8 mouse cellular contexts compared by ENCODE assay signal in genomic region chr4:35156751-35157611, GRCm38 (mm10). TPM values are rescaled to one million over a fixed set of nuclear protein-coding genes. Genes with fewer than 3 reads are reported as not detected.
DNase-seq lines count a peak whose midpoint lies in the region; ATAC-seq and TF ChIP-seq lines count a peak whose summit lies in the region.

Gene Mob3b, minus strand, starts transcription at chr4:35157484.

- in situ Hi-C loops in CH12.LX (cut with MboI; ENCODE audit: low pct_ligation_motif_present, low pct_unique_long_range_greater_than_20kb, low sequenced_read_pairs) = loop anchor here (5.0 to 10.0 kb wide), 2 partner anchors 172 to 200 kb away; no protein-coding TSS in a partner anchor

- DNase-seq in CH12.LX (ENCODE audit: extremely low read depth) = peak; percentile 84
- DNase-seq in cerebellum, adult 11 months = peak; percentile 50
- DNase-seq in heart, postnatal 25 days (ENCODE audit: low spot score) = peak; percentile 58
- peak; percentile 86 for DNase-seq in layer of hippocampus, adult 11-12 months (ENCODE audit: low spot score)
- DNase-seq in lung, adult 18-20 months = peak; percentile 89 to 90
- DNase-seq in testis, postnatal 10 days (ENCODE audit: low spot score) = peak; percentile 92

- peaks cover 5 to 35% of the 10 kb centered on the region in 2 experiments; a peak in 3 of 4 replicates for H3K4me1 ChIP-seq in CH12.LX (ENCODE audit: control insufficient read depth in 1 of 2, insufficient read depth in 2 of 2)
- H3K4me1 ChIP-seq in forebrain, embryonic 15.5 days = peaks cover 15% of the 10 kb centered on the region
- peaks cover 11% of the 10 kb centered on the region; the same call in 1 of the 2 replicates for H3K4me1 ChIP-seq in neural tube, embryonic 14.5 days (ENCODE audit: control insufficient read depth, insufficient read depth, low read length)

- H3K27ac ChIP-seq in CH12.LX (ENCODE audit: insufficient read depth, low read depth) = peak within 1 kb of the TSS; percentile 81; the same call in 1 of the 2 replicates
- H3K27ac ChIP-seq in forebrain, embryonic 15.5 days (replicated peaks) = peak within 1 kb of the TSS; percentile 23
- H3K27ac ChIP-seq in neural tube, embryonic 14.5 days (ENCODE audit: low read depth, low read length) = no peak within 1 kb of the TSS

- H3K79me2 ChIP-seq in CH12.LX (replicated peaks; ENCODE audit: control insufficient read depth, extremely low read depth, insufficient read depth, poor library complexity, severe bottlenecking) = peaks cover 8% of the 10 kb centered on the region

- TF ChIP-seq EP300 in CH12.LX (IDR thresholded peaks at IDR 0.05; ENCODE audit: low read length) = no peak

- H3K4me2 ChIP-seq in CH12.LX (ENCODE audit: insufficient read depth, low read depth, poor library complexity, severe bottlenecking) = peak within 1 kb of the TSS; percentile 83
- peak within 1 kb of the TSS; percentile 79 for H3K4me2 ChIP-seq in forebrain, embryonic 15.5 days (replicated peaks)
- peak within 1 kb of the TSS; percentile 99 for H3K4me2 ChIP-seq in neural tube, embryonic 14.5 days (ENCODE audit: low read depth, low read length)

- under 1% methylated on average over 50 of the region's 50 CpGs for WGBS in forebrain, embryonic 15.5 days
- under 1% methylated on average over 50 of the region's 50 CpGs for WGBS in neural tube, embryonic 14.5 days

- TF ChIP-seq CTCF in CH12.LX (conservative IDR thresholded peaks at IDR 0.05 in 1 of 2, IDR thresholded peaks at IDR 0.05 in 1 of 2; ENCODE audit: low read depth in 2 of 2, low read length in 2 of 2) = peak; percentile 53 to 95; a peak in 3 of 4 replicates

- intact Hi-C loops in heart, postnatal 25 days (cut with DNase I) = loop anchor here (1.0 kb wide), 1 partner anchor 199 kb away; no protein-coding TSS in a partner anchor

- peak; percentile 88 for ATAC-seq in forebrain, embryonic 15.5 days (replicated peaks)
- ATAC-seq in neural tube, embryonic 14.5 days (ENCODE audit: low read depth) = peak; percentile 94

- peak; percentile 65 for TF ChIP-seq POLR2A in CH12.LX (IDR thresholded peaks at IDR 0.05; ENCODE audit: low read depth, low read length)

- peak; percentile 74 for TF ChIP-seq RAD21 in CH12.LX (IDR thresholded peaks at IDR 0.05; ENCODE audit: low read depth, low read length)

- no peaks in the 10 kb centered on the region for H3K27me3 ChIP-seq in CH12.LX (replicated peaks)
- H3K27me3 ChIP-seq in forebrain, embryonic 15.5 days = no peaks in the 10 kb centered on the region
- H3K27me3 ChIP-seq in neural tube, embryonic 14.5 days (ENCODE audit: control insufficient read depth, insufficient read depth, low read length) = no peaks in the 10 kb centered on the region

- H3K36me3 ChIP-seq in CH12.LX (replicated peaks in 1 of 2; ENCODE audit: control insufficient read depth in 1 of 2, insufficient read depth in 1 of 2, low read length in 1 of 2) = peaks cover 0 to 5% of the 10 kb centered on the region in 2 experiments
- H3K36me3 ChIP-seq in forebrain, embryonic 15.5 days = no peaks in the 10 kb centered on the region
- no peaks in the 10 kb centered on the region for H3K36me3 ChIP-seq in neural tube, embryonic 14.5 days (ENCODE audit: control insufficient read depth, insufficient read depth, low read length)

- dilution Hi-C loops in CH12.LX (cut with MboI; ENCODE audit: extremely low pct_ligation_motif_present, extremely low pct_unique_long_range_greater_than_20kb, low sequenced_read_pairs) = no loop called here

- H3K4me3 ChIP-seq in CH12.LX (replicated peaks in 1 of 3; ENCODE audit: low read depth in 2 of 3, low read length in 2 of 3, poor library complexity in 1 of 3) = peak within 1 kb of the TSS; percentile 77 to 87 (median 82)
- H3K4me3 ChIP-seq in forebrain, embryonic 15.5 days = peak within 1 kb of the TSS; percentile 50
- peak within 1 kb of the TSS; percentile 53 for H3K4me3 ChIP-seq in neural tube, embryonic 14.5 days (ENCODE audit: low read depth, low read length)

- no peaks in the 10 kb centered on the region for H3K9me3 ChIP-seq in CH12.LX (replicated peaks; ENCODE audit: low read length)
- H3K9me3 ChIP-seq in forebrain, embryonic 15.5 days = no peaks in the 10 kb centered on the region
- H3K9me3 ChIP-seq in neural tube, embryonic 14.5 days (ENCODE audit: control insufficient read depth, low read length) = no peaks in the 10 kb centered on the region

- peak within 1 kb of the TSS; percentile 67 for H3K9ac ChIP-seq in CH12.LX (ENCODE audit: insufficient read depth, low read depth)
- peak within 1 kb of the TSS; percentile 47 for H3K9ac ChIP-seq in forebrain, embryonic 15.5 days (replicated peaks)
- peak within 1 kb of the TSS; percentile 66 for H3K9ac ChIP-seq in neural tube, embryonic 14.5 days (replicated peaks; ENCODE audit: low read depth, low read length)

TF ChIP-seq in CH12.LX, 34 proteins besides CTCF, POLR2A, EP300 and RAD21:
- no peak for TF ChIP-seq ETS1 (conservative IDR thresholded peaks at IDR 0.05; ENCODE audit: low read depth, low read length)
- peak; percentile 94 for TF ChIP-seq SMC3 (IDR thresholded peaks at IDR 0.05; ENCODE audit: low read depth, low read length)
- TF ChIP-seq MAX (IDR thresholded peaks at IDR 0.05; ENCODE audit: low read length) = peak; percentile 63; the same call in 1 of the 2 replicates
- no peak for TF ChIP-seq CHD1 (IDR thresholded peaks at IDR 0.05; ENCODE audit: low read depth, low read length)
- TF ChIP-seq JUND (conservative IDR thresholded peaks at IDR 0.05; ENCODE audit: low read depth, low read length) = no peak
- TF ChIP-seq ELF1 (IDR thresholded peaks at IDR 0.05; ENCODE audit: low read depth, low read length) = peak; percentile 32
- TF ChIP-seq JUN (IDR thresholded peaks at IDR 0.05; ENCODE audit: insufficient read depth, low read depth, low read length) = no peak
- TF ChIP-seq GABPA (IDR thresholded peaks at IDR 0.05; ENCODE audit: insufficient replicate concordance, low read depth, low read length) = no peak
- no peak for TF ChIP-seq E2F4 (IDR thresholded peaks at IDR 0.05; ENCODE audit: insufficient replicate concordance, low read depth, low read length)
- TF ChIP-seq KAT2A (IDR thresholded peaks at IDR 0.05; ENCODE audit: insufficient replicate concordance, low read length) = no peak
- TF ChIP-seq TBP (conservative IDR thresholded peaks at IDR 0.05; ENCODE audit: low read depth, low read length) = no peak
- no peak for TF ChIP-seq POLR2AphosphoS2 (IDR thresholded peaks at IDR 0.05; ENCODE audit: low read depth, low read length)
- TF ChIP-seq MEF2A (IDR thresholded peaks at IDR 0.05; ENCODE audit: borderline replicate concordance, low read depth, low read length) = 0 out of 2 replicates have a peak, but pooled peaks have one; percentile 59
- peak; percentile 74; the same call in 1 of the 2 replicates for TF ChIP-seq MYC (IDR thresholded peaks at IDR 0.05; ENCODE audit: low read depth, low read length)
- peak; percentile 52; the same call in 1 of the 2 replicates for TF ChIP-seq ZMIZ1 (IDR thresholded peaks at IDR 0.05; ENCODE audit: low read depth, low read length)
- TF ChIP-seq USF2 (conservative IDR thresholded peaks at IDR 0.05; ENCODE audit: low read depth, low read length) = no peak
- peak; percentile 63; the same call in 1 of the 2 replicates for TF ChIP-seq TCF12 (IDR thresholded peaks at IDR 0.05; ENCODE audit: low read depth, low read length)
- TF ChIP-seq MAZ (IDR thresholded peaks at IDR 0.05; ENCODE audit: low read depth, low read length) = peak; percentile 91; the same call in 1 of the 2 replicates
- TF ChIP-seq RCOR1 (conservative IDR thresholded peaks at IDR 0.05; ENCODE audit: low read depth, low read length) = no peak
- peak; percentile 45; the same call in 1 of the 2 replicates for TF ChIP-seq HCFC1 (IDR thresholded peaks at IDR 0.05; ENCODE audit: low read depth, low read length)
- TF ChIP-seq SIN3A (IDR thresholded peaks at IDR 0.05; ENCODE audit: low read length) = 0 out of 2 replicates have a peak, but pooled peaks have one; percentile 53
- no peak for TF ChIP-seq CHD2 (IDR thresholded peaks at IDR 0.05; ENCODE audit: low read length)
- TF ChIP-seq MXI1 (IDR thresholded peaks at IDR 0.05; ENCODE audit: low read depth, low read length) = peak; percentile 75
- TF ChIP-seq NELFE (IDR thresholded peaks at IDR 0.05; ENCODE audit: low read depth, low read length) = peak; percentile 82
- 0 out of 2 replicates have a peak, but pooled peaks have one; percentile 18 for TF ChIP-seq ZNF384 (IDR thresholded peaks at IDR 0.05; ENCODE audit: low read depth, low read length)
- no peak for TF ChIP-seq USF1 (IDR thresholded peaks at IDR 0.05; ENCODE audit: low read depth, low read length)
- no peak for TF ChIP-seq PAX5 (IDR thresholded peaks at IDR 0.05; ENCODE audit: low read length)
- peak; percentile 68; the same call in 1 of the 2 replicates for TF ChIP-seq UBTF (IDR thresholded peaks at IDR 0.05; ENCODE audit: low read depth, low read length)
- peak; percentile 37; the same call in 1 of the 2 replicates for TF ChIP-seq IRF4 (IDR thresholded peaks at IDR 0.05; ENCODE audit: low read depth, low read length)
- TF ChIP-seq BHLHE40 (IDR thresholded peaks at IDR 0.05; ENCODE audit: low read depth, low read length) = peak; percentile 81
- peak; percentile 73 for TF ChIP-seq ZC3H11A (IDR thresholded peaks at IDR 0.05; ENCODE audit: low read depth, low read length)
- TF ChIP-seq MAFK (IDR thresholded peaks at IDR 0.05; ENCODE audit: insufficient replicate concordance, low read length) = no peak
- no peak for TF ChIP-seq ZKSCAN1 (IDR thresholded peaks at IDR 0.05; ENCODE audit: borderline replicate concordance, low read depth, low read length)
- peak; percentile 51 for TF ChIP-seq NRF1 (IDR thresholded peaks at IDR 0.05; ENCODE audit: low read depth, low read length)
TF ChIP-seq in CH12.LX: peak in this region for 18.

RNA-seq across cellular contexts. Expression of gene Mob3b, which starts in this region (rescaled TPM):
- total RNA-seq in CH12.LX (2012; rRNA removed) (9.4 and 11.7 TPM in 2 replicates), CH12.LX (2014; rRNA removed) (3.2 and 3.5 TPM in 2 replicates)
- polyA plus RNA-seq in CH12.LX (2012; ENCODE audit: insufficient read length, low read depth) = 11.0 and 12.3 TPM in 2 replicates
- 5.6 and 7.2 TPM in 2 replicates for polyA plus RNA-seq in forebrain, embryonic 15.5 days (2015; fragmentation: Nextera tagmentation; extraction: Ambion mirVana)
- 1 to 10 TPM; 1.2 to 1.6 TPM for total RNA-seq in heart, postnatal 25 days (2021)
- 1.3 and 2.6 TPM in 2 replicates for polyA plus RNA-seq in neural tube, embryonic 14.5 days (2014; fragmentation: Nextera tagmentation; extraction: Ambion mirVana)
